Mouse (Mus musculus): ENCODE results near the gene Akr1cl.

- no peak for TF ChIP-seq CTCF (IDR thresholded peaks at IDR 0.05; ENCODE audit: control insufficient read depth, insufficient read depth, insufficient read length)
- no peak for TF ChIP-seq MYOG (IDR thresholded peaks at IDR 0.05; ENCODE audit: control insufficient read depth, extremely low read depth, insufficient read length)
- no peak for TF ChIP-seq USF1 (IDR thresholded peaks at IDR 0.05; ENCODE audit: low read depth)
- no peak for TF ChIP-seq MYOD1 (IDR thresholded peaks at IDR 0.05; ENCODE audit: control insufficient read depth, insufficient read length, low read depth)
- TF ChIP-seq MAX (IDR thresholded peaks at IDR 0.05): no peak
Observed at GRCm38 (mm10) chr1:65082188-65082587, 49.6 kb upstream of the Akr1cl start, which contains the start of gene Crygb.
